17 mouse cellular contexts compared by ENCODE assay signal in genomic region chr14:7808501-7808981, GRCm38 (mm10). TPM values are rescaled to one million over a fixed set of nuclear protein-coding genes. Genes with fewer than 3 reads are reported as not detected.
DNase-seq lines count a peak whose midpoint lies in the region; ATAC-seq and TF ChIP-seq lines count a peak whose summit lies in the region.
"Had no signal": no experiment of that assay in that cellular context is flagged by ENCODE, and none has a peak within 500 bp of the region (broad histone marks: within the 10 kb centered on the region; RNA-seq: fewer than 3 reads in every experiment).

No protein-coding gene starts in this region.

- ATAC-seq in heart, embryonic 12.5 days (ENCODE audit: insufficient number of reproducible peaks, low FRiP score), result no peak
- ATAC-seq in intestine, postnatal 0 days, result peak; percentile 20; the same call in 1 of the 2 replicates
- ATAC-seq: hindbrain, postnatal 0 days had no signal

- peak; percentile 27 for TF ChIP-seq CTCF in intestine, postnatal 0 days (IDR thresholded peaks at IDR 0.05; ENCODE audit: low read depth)
- TF ChIP-seq CTCF in thymus, adult 2 months (IDR thresholded peaks at IDR 0.05; ENCODE audit: borderline replicate concordance, control insufficient read depth, extremely low read depth, insufficient read depth, low read length, poor library complexity), result no peak

- peaks cover 25% of the 10 kb centered on the region for H3K4me1 ChIP-seq in heart, embryonic 12.5 days (replicated peaks)
- no peaks in the 10 kb centered on the region for H3K4me1 ChIP-seq in intestine, postnatal 0 days (replicated peaks; ENCODE audit: control insufficient read depth, insufficient read depth, low read length)
- H3K4me1 ChIP-seq in thymus, adult 2 months (replicated peaks; ENCODE audit: control insufficient read depth, insufficient read depth, low read length), result no peaks in the 10 kb centered on the region
- H3K4me1 ChIP-seq: liver, embryonic 15.5 days; neural tube, embryonic 12.5 days had no signal

- no peaks in the 10 kb centered on the region for H3K27me3 ChIP-seq in heart, embryonic 12.5 days (replicated peaks)
- H3K27me3 ChIP-seq in intestine, postnatal 0 days (replicated peaks; ENCODE audit: control insufficient read depth, insufficient read depth, low read length), result no peaks in the 10 kb centered on the region
- H3K27me3 ChIP-seq in thymus, adult 2 months (ENCODE audit: control insufficient read depth, insufficient read depth, low read length), result no peaks in the 10 kb centered on the region
- H3K27me3 ChIP-seq: liver, embryonic 15.5 days; neural tube, embryonic 12.5 days had no signal

- no peaks in the 10 kb centered on the region for H3K36me3 ChIP-seq in heart, embryonic 12.5 days
- H3K36me3 ChIP-seq in intestine, postnatal 0 days (ENCODE audit: control insufficient read depth, insufficient read depth), result no peaks in the 10 kb centered on the region
- no peaks in the 10 kb centered on the region for H3K36me3 ChIP-seq in thymus, adult 2 months (ENCODE audit: control insufficient read depth, insufficient read depth, low read length)
- H3K36me3 ChIP-seq: liver, embryonic 15.5 days; neural tube, embryonic 12.5 days had no signal

- no peak overlapping the region for H3K4me3 ChIP-seq in heart, embryonic 12.5 days
- no peak overlapping the region for H3K4me3 ChIP-seq in intestine, postnatal 0 days (ENCODE audit: low read depth, low read length)
- H3K4me3 ChIP-seq in thymus, adult 2 months (ENCODE audit: control insufficient read depth, insufficient read depth, low read length), result no peak overlapping the region
- H3K4me3 ChIP-seq: liver, embryonic 15.5 days; neural tube, embryonic 12.5 days had no signal

- WGBS in heart, embryonic 12.5 days, result 45% methylated on average over 11 of the region's 11 CpGs
- 45% methylated on average over 11 of the region's 11 CpGs for WGBS in intestine, postnatal 0 days
- WGBS in thymus, adult 2 months, result 85% methylated on average over 11 of the region's 11 CpGs

- H3K27ac ChIP-seq in heart, embryonic 12.5 days (ENCODE audit: poor library complexity, severe bottlenecking), result no peak overlapping the region
- H3K27ac ChIP-seq in intestine, postnatal 0 days (ENCODE audit: low read depth, low read length), result peak overlapping the region; percentile 23
- H3K27ac ChIP-seq in thymus, adult 2 months (ENCODE audit: control insufficient read depth, insufficient read depth, low read length), result no peak overlapping the region
- H3K27ac ChIP-seq: hindbrain, postnatal 0 days; liver, embryonic 15.5 days; neural tube, embryonic 12.5 days had no signal

- H3K4me2 ChIP-seq in heart, embryonic 12.5 days, result no peak overlapping the region
- H3K4me2 ChIP-seq in intestine, postnatal 0 days (replicated peaks; ENCODE audit: low read depth), result no peak overlapping the region; the same call in 1 of the 2 replicates
- H3K4me2 ChIP-seq: liver, embryonic 15.5 days; midbrain, embryonic 11.5 days; neural tube, embryonic 12.5 days had no signal

- H3K9ac ChIP-seq in heart, embryonic 12.5 days, result no peak overlapping the region
- no peak overlapping the region for H3K9ac ChIP-seq in intestine, postnatal 0 days (ENCODE audit: low read depth, low read length)
- H3K9ac ChIP-seq: liver, embryonic 15.5 days; neural tube, embryonic 12.5 days had no signal

- H3K9me3 ChIP-seq in heart, embryonic 12.5 days (replicated peaks), result no peaks in the 10 kb centered on the region
- H3K9me3 ChIP-seq in intestine, postnatal 0 days (ENCODE audit: control insufficient read depth), result no peaks in the 10 kb centered on the region
- H3K9me3 ChIP-seq: liver, embryonic 15.5 days; neural tube, embryonic 12.5 days had no signal

- TF ChIP-seq POLR2A in thymus, adult 2 months (IDR thresholded peaks at IDR 0.05; ENCODE audit: control insufficient read depth, extremely low read depth, insufficient read depth, low read length, poor library complexity), result no peak

- DNase-seq in heart, adult 11 months, result peak; percentile 92
- peak; percentile 78 for DNase-seq in 3134 (ENCODE audit: extremely low read depth, insufficient read length, low spot score)
- DNase-seq in ES-CJ7 (ENCODE audit: low read depth, low spot score), result peak; percentile 48
- DNase-seq in retina, postnatal 1 day, result no peak
- DNase-seq in left cerebral cortex, adult 18-20 months (ENCODE audit: low spot score in 2 of 2), result no peak
- no peak for DNase-seq in thymus, adult 2 months
- DNase-seq: kidney, postnatal 25 days had no signal

RNA-seq across cellular contexts. Expression of gene Flnb, which starts 9.2 kb away (rescaled TPM):
- polyA plus RNA-seq in heart, embryonic 12.5 days (2016; fragmentation: Nextera tagmentation; extraction: Ambion mirVana), result 15.1 and 28.3 TPM in 2 replicates
- polyA plus RNA-seq in intestine, postnatal 0 days (2015; fragmentation: Nextera tagmentation; extraction: Ambion mirVana), result 7.0 and 7.2 TPM in 2 replicates
- 10 to 100 TPM; 47.4 to 50.6 TPM for total RNA-seq in left cerebral cortex, adult 18-20 months (2021)
- 26.4 and 26.5 TPM in 2 replicates for polyA plus RNA-seq in thymus, adult 2 months (2012; rRNA removed)

RNA-seq across cellular contexts. Expression of gene Gm26661, which starts 17.2 kb away (rescaled TPM):
- not detected in 2 replicates for polyA plus RNA-seq in heart, embryonic 12.5 days (2016; fragmentation: Nextera tagmentation; extraction: Ambion mirVana)
- not detected in 2 replicates for polyA plus RNA-seq in intestine, postnatal 0 days (2015; fragmentation: Nextera tagmentation; extraction: Ambion mirVana)
- total RNA-seq in left cerebral cortex, adult 18-20 months (2021), result not detected
- polyA plus RNA-seq in thymus, adult 2 months (2012; rRNA removed), result not detected in 2 replicates
- total RNA-seq: adrenal gland, adult 18-20 months; common myeloid progenitor, adult 5-6 weeks; hindbrain, postnatal 0 days; left cerebral cortex, postnatal 36 days had no signal
- polyA plus RNA-seq: gonadal fat pad, adult 2 months; liver, embryonic 15.5 days; midbrain, embryonic 11.5 days; neural tube, embryonic 12.5 days had no signal

Comparison
In these comparisons a context has a peak if more than half of its experiments do, and no peak if none do; other contexts are left out.
1. DNase-seq: peak in heart, adult 11 months (single experiment), 3134 (single experiment) and ES-CJ7 (single experiment); none in retina, postnatal 1 day (single experiment), left cerebral cortex, adult 18-20 months (0 of 2) and thymus, adult 2 months (single experiment).